Mouse (Mus musculus): ENCODE data around the gene Alpk1.

Gene Alpk1

GRCm38 (mm10) chr3:127780021-127780644 is at the start of gene Alpk1:
Gene Alpk1, minus strand, starts transcription at chr3:127780527.
- peak; percentile 83 for DNase-seq (ENCODE audit: low read depth, low spot score)

- no peak for DNase-seq (ENCODE audit: low read depth, low spot score)
These were observed 46.8 kb upstream of the Alpk1 start for GRCm38 (mm10) chr3:127827123-127827522.

DNA sequence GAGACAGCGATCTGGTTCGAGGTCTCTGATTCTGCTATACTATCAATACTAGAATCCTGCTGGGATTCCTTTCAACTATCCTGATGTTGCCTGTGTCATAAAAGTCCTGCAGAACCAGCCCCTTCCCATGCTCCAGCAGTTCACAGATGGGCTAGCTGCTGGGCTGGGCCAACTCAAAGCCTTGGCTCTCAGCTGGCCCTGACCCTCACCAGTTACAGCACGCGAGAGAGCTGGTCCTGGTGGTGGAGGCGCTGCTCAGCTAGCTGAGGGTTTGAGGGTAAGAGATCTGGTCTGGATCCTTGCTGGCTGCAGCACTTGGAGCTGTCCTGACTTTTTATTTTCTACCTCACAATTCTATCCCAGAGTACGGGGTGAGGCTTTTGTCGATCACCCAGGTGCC is 46.2 kb upstream of the Alpk1 start:
- DNase-seq (ENCODE audit: low read depth, low spot score), result no peak

- no peak for DNase-seq (ENCODE audit: low read depth, low spot score)
These were observed 43.8 kb upstream of the Alpk1 start for GRCm38 (mm10) chr3:127823886-127824863.

DNA sequence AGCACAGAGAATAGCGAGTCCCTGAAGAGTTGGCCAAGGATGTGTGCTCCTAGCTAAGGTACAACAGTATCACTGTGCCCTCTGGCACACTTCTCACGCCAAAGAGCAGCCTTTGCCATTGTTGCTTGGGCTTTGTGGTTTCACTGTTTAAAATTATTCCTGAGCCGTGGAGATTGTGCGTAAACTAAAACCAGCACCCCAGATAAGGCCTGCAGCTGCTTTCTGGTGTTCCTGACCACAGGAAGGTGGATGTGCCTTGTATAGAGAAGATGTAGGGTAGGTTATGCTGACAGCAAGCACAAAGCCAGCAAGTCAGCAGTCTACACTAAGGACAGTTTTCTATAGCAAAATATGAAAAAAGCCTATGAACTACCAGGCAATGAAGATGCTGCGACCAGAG is 40.9 kb upstream of the Alpk1 start:
- DNase-seq (ENCODE audit: low read depth, low spot score), result no peak

DNA sequence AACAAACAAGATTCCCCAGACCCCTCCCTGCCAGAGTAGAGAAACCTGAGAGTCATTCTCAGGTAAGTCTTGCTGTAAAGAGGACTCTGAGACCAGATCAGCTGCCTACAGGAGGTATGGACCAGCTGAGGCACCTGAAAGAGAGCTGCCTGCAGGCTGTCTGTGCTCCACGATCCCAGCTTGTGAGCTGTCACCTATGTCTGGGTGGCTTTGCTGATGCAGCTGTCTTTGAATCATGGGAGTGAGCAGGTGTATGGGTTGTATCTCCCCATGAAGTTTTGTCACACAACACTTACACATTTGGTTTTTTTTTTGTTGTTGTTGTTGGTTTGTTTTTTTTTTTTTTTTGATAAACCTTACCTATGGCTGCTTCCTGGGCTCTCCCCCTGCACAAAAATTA is 40.1 kb upstream of the Alpk1 start:
- no peak for DNase-seq (ENCODE audit: low read depth, low spot score)

GRCm38 (mm10) chr3:127818694-127819663 is 38.7 kb upstream of the Alpk1 start:
- DNase-seq (ENCODE audit: low read depth, low spot score), result peak; percentile 52

GRCm38 (mm10) chr3:127817120-127817683 is 36.9 kb upstream of the Alpk1 start:
- DNase-seq (ENCODE audit: low read depth, low spot score), result peak; percentile 52

DNA sequence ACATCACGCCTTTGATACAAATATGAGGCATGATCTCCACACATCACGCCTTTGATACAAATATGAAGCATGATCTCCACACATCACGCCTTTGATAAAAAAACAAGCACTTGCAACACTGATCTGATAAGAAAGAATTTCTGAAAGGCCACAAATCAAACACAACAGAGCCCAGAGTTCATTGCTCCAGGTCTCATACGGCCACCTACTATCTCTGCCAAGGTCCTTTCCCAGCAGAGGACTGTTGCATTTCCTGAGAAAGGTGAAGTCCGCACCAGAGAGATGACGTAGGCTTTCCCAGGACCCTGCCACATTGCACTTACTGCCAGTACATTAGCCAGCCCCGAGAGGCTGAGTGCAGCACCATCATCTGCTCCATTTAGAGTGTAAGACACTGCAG is 28.8 kb upstream of the Alpk1 start:
- no peak for DNase-seq (ENCODE audit: low read depth, low spot score)

DNA sequence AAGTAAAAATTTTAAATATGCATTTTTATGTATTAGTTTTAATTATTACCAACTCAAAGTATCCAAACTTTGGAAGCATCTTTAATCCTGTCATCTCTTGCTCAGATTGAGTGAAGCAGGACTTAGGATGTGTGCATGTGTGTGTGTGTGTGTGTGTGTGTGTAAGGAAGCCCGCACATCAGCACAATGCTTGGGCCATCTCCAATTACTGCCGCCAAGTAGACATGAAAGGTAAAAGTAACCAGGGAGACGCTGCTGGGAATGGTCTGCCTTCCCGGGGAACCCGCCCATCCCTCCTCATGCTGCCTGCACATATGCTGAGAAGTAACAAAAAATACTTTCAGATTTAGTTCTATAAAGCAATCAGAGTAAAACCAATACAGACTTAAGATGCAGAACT is 27.5 kb upstream of the Alpk1 start:
- no peak for DNase-seq (ENCODE audit: low read depth, low spot score)

GRCm38 (mm10) chr3:127805991-127806390 is 25.7 kb upstream of the Alpk1 start:
- no peak for DNase-seq (ENCODE audit: low read depth, low spot score)

DNA sequence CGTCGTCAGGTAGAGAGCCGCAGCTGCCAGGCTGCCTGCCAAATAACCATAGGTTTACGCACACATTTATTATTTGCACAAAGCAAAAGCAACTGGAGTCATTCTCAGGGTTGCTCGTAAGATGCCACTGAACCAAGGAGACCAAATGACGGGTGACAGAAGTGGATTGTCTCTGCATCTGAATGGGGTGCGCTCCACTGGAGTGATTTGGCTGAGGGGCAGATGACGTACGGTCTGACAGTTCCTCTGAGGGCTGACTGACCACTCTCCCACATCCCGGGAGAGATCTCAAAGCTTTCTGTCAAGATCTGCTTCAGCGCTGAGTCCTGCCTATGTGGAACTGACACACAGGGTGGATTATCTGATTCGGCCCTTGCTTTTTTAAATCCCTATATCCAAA is 24.7 kb upstream of the Alpk1 start:
- no peak for DNase-seq (ENCODE audit: low read depth, low spot score)

DNA sequence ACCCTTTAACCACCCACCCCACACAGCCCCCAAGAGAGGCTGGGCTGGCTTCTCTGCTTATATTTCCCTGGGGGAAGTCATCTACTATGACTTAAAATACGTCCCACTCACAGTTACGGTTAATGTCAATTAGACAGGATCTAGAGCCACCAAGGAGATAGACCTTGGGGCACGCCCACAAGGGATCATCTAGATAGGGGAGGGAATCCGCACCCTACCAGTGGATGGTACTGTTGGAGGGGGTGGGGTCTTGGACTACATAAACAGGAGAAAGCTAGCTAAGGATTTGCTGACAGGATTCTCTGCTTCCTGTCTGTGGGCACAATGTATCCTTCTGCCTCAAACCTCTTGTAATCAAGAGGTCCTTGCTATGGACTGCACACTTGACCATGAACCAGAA is 24.1 kb upstream of the Alpk1 start:
- DNase-seq (ENCODE audit: low read depth, low spot score), result no peak

GRCm38 (mm10) chr3:127802814-127803213 is 22.5 kb upstream of the Alpk1 start:
- DNase-seq (ENCODE audit: low read depth, low spot score), result no peak

- DNase-seq (ENCODE audit: low read depth, low spot score), result no peak
These were observed 20.8 kb upstream of the Alpk1 start for GRCm38 (mm10) chr3:127801162-127801561.

- DNase-seq (ENCODE audit: low read depth, low spot score), result no peak
These were observed 15.9 kb upstream of the Alpk1 start for GRCm38 (mm10) chr3:127796271-127796670.

DNA sequence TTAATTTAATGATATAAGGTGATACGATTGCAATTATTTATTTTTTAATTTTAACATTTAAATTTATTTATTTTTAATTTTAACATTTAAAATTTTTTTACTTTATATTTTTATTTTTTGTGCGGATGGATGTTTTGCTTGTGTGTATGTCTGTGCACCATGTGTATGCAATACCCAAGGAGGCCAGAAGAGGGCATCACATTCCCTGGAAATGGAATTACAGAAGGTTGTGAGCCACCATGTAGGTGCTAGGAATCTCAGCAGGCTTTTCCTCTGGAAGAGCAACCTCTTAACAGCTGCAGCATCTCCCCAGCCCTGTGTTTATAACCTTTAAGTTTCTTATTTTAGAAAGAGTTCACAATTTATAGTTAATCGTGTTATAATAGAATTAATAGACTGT is 15.4 kb upstream of the Alpk1 start:
- no peak for DNase-seq (ENCODE audit: low read depth, low spot score)

- no peak for DNase-seq (ENCODE audit: low read depth, low spot score)
These were observed 12.7 kb upstream of the Alpk1 start for GRCm38 (mm10) chr3:127793022-127793421.

DNA sequence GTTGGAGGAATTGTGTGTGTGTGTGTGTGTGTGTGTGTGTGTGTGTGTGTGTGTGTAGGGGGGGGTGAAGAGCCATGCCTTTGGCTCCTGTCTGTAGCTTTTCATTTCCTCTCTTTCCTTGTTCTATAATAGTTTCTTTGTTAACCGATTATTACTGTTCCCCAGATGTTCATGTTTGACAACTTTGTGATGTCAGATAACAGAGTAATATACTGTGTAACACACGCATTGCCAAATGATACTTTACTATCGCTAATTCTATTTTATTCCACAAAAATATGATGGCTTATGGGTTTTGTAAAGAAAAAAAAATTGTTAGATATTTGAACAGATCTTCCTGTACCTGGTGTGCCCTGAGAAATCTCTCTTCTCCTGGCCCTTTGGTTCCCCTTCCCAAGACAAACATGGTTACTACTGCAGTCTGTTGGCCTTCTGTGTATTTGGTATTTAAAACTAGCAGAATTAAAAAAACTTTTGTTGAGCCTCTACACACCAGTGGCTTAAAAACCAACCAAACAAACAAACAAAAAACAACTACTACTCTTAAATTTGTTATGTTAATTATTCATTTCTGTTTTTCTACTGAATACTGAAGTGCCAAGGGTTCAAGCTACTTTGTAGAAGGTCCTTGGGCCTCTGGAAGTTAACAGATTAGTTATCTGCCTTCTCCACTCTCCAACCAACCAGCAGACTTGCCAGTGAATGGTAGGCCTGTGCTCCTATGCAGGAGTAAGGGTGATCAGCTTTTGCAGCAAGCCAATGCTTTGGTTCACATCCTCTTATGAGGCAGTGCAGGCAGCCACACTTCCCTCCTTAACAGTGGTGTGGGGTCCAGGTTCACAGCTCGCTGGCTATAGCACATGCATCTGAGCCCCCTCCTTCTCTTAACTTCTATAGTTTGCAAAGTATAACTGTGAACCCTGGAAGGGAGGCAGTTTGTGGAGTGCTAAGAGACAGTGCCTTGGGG is 11.6 kb upstream of the Alpk1 start:
- no peak for DNase-seq (ENCODE audit: low read depth, low spot score)

DNA sequence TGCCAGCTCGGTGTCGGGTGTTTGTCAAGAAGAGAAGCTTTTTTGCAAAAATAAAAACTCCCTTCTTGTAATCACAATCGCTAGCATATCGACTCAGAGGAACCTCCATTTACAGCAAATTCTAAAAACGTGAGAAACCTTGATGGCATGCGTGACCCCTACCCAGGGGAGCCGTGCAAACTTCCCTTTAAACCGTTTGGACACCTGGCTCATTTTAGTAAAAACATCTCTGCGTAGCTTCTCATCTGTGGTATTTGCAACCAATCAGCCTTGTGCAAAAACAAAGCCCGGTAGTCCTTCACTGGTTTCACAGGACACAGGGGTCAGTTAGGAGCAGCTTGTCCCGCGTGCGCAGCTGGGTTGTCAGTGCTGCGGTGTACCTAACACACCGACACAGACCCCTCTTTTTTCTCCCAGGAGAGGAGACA is 10.7 kb upstream of the Alpk1 start:
- no peak for DNase-seq (ENCODE audit: low read depth, low spot score)

Measured in skeletal muscle tissue, adult 2 months (tissue).